Mouse (Mus musculus) forebrain, embryonic 13.5 days (tissue): ENCODE results near the gene Gmeb1. TPM values are rescaled to one million over a fixed set of nuclear protein-coding genes. Genes with fewer than 3 reads are reported as not detected.

Experiments
- ATAC-seq: fragments of 200-750 bp; cut with Nextera tagmentation; 2 replicates; pipeline ENCODE4 v1.8.0; 2017
- H3K27ac ChIP-seq: fragments of 300-500 bp; sonication (generic); 2 replicates; pipeline ENCODE4 v1.5.1; 2015; ENCODE audit warnings: inconsistent platforms, mild to moderate bottlenecking, moderate library complexity
- H3K27me3 ChIP-seq: fragments of 300-500 bp; sonication (generic); 2 replicates; pipeline ENCODE4 v1.6.1; 2015; ENCODE audit warnings: mild to moderate bottlenecking, inconsistent platforms
- H3K36me3 ChIP-seq: fragments of 300-500 bp; sonication (generic); 2 replicates; pipeline ENCODE4 v1.6.1; 2015; ENCODE audit warnings: mild to moderate bottlenecking, inconsistent platforms; ENCODE audit not compliant: poor library complexity, severe bottlenecking
- H3K4me1 ChIP-seq: fragments of 300-500 bp; sonication (generic); 2 replicates; pipeline ENCODE4 v1.6.1; 2015; ENCODE audit warnings: inconsistent platforms
- H3K4me2 ChIP-seq: fragments of 300-500 bp; sonication (generic); 2 replicates; pipeline ENCODE4 v1.6.1; 2015; ENCODE audit warnings: inconsistent platforms, mild to moderate bottlenecking, moderate library complexity
- H3K4me3 ChIP-seq: fragments of 300-500 bp; sonication (generic); 2 replicates; pipeline ENCODE4 v1.5.1; 2015; ENCODE audit warnings: mild to moderate bottlenecking, inconsistent platforms
- H3K9ac ChIP-seq: fragments of 300-500 bp; sonication (generic); 2 replicates; pipeline ENCODE4 v1.6.1; 2015; ENCODE audit warnings: mild to moderate bottlenecking, inconsistent platforms
- H3K9me3 ChIP-seq: fragments of 300-500 bp; sonication (generic); replicated peaks from 2 replicates; pipeline ENCODE4 v1.6.1; 2016; ENCODE audit warnings: inconsistent platforms
- WGBS: fragments of 180-500 bp; shearing (Covaris S2); methylation state at CpG from one replicate; pipeline ENCODE4 v1.1.7; 2015; 5-methylcytosine and 5-hydroxymethylcytosine counted together
- microRNA-seq: library from miRNA; unstranded; fragments of <30 nt; microRNA quantifications from one replicate; pipeline ENCODE4, GENCODE M21; 2016
- polyA plus RNA-seq: library from polyadenylated mRNA; unstranded; fragments of >200 nt; fragmentation: Nextera tagmentation; extraction: Ambion mirVana; gene quantifications from 2 replicates; pipeline ENCODE4 v1.2.1, GENCODE M21; 2015

Gmeb1 gene
- polyA plus RNA-seq, 1 experiment from 2014 or later, result 50.0 TPM

DNA sequence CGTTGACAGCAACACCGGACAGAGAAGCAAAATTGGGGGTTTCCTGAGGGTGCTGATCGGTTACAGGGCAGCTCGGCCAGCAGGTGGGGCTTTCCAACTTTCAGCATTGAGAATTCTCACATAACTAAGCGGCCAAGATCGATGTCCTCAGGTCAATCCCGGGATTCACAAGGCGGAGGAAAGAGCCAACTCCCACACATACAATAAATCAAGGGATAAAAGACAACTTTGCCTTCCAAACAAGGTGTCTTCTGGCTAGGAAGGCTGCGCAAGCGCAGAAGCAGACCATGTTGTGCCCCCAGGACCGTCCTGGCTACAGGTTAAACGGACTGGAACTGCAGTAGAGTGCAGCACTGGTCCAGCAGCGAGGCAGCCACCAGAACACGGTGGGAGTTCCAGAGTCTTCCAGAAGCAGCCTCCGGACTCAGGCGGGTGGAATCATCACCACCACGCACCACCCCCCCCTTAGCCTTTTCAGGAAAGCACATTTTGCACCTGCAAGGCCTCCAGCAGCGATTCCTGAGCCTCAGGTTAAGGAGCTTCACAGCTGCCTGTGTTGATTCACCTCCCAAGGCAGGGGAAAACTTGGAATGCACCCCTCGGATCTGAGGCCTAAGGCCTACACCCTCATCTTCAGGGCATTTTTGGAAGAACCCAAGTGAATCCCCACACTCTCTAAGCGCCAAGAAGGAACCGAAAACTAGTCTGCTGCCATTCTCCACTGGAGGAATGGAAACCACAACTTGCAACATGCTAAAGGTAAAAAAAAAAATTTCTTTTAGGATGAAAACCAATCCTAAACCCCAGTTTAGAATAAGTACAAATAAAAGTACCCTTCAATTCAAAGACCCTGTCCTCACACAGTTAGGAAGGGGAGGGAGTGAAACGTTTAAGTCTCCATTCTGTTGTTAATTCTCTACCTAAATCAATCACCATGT is 79.4 kb downstream of the Gmeb1 start:
- no peaks in the 10 kb centered on the region for H3K9me3 ChIP-seq
- H3K36me3 ChIP-seq, result peaks cover 41% of the 10 kb centered on the region
- H3K27me3 ChIP-seq, result no peaks in the 10 kb centered on the region
- H3K4me3 ChIP-seq, result no peak overlapping the region
- WGBS, result 68% methylated on average over 22 of the region's 22 CpGs
- no peaks in the 10 kb centered on the region for H3K4me1 ChIP-seq
- no peak overlapping the region for H3K9ac ChIP-seq
- no peak overlapping the region for H3K4me2 ChIP-seq
- no peak for ATAC-seq
- H3K27ac ChIP-seq, result no peak overlapping the region

DNA sequence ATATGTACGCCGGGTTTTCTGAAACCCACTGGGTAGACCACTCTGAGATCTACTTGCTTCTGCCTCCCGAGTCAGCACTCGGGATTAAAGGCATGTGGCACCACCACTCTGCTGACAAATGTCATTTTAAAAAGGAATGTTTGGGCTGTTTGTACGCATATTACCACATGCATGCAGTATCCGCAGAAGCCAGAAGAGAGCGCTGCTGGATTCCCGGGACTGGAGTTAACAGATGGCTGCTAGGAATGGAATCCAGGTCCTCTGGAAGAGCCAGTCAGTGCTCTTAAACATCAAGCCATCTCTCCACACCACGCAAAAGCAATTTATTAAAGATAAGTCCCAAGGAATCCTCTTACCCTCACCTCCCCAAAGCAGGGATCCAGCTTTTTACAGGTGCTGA is 80.7 kb downstream of the Gmeb1 start:
- no peak overlapping the region for H3K4me2 ChIP-seq
- no peaks in the 10 kb centered on the region for H3K4me1 ChIP-seq
- no peak overlapping the region for H3K4me3 ChIP-seq
- H3K27ac ChIP-seq, result no peak overlapping the region
- no peaks in the 10 kb centered on the region for H3K27me3 ChIP-seq
- H3K9ac ChIP-seq, result no peak overlapping the region
- H3K36me3 ChIP-seq, result peaks cover 38% of the 10 kb centered on the region
- 77% methylated on average over 9 of the region's 9 CpGs for WGBS
- H3K9me3 ChIP-seq, result no peaks in the 10 kb centered on the region
- ATAC-seq, result no peak

DNA sequence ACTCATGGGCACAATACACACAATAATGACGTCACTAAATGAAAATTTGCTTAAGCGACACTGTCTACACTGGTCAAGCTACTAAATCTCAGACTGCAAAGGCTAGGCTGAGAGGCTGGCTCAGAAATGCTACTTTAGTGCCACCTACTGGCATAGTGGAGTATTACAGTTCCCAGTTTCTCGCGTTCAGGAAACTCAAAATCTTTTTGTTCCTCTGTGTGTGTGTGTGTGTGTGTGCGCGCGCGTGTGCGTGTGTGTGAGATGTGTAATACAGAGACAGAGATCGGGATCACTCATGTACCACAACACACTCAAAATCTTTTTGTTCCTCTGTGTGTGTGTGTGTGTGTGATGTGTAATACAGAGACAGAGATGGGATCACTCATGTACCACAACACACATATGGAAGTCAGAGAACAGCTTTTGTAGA is 82.8 kb downstream of the Gmeb1 start:
- no peaks in the 10 kb centered on the region for H3K4me1 ChIP-seq
- H3K9ac ChIP-seq, result no peak overlapping the region
- ATAC-seq, result peak; percentile 83
- H3K4me2 ChIP-seq, result no peak overlapping the region
- H3K36me3 ChIP-seq, result peaks cover 22% of the 10 kb centered on the region
- H3K9me3 ChIP-seq, result no peaks in the 10 kb centered on the region
- H3K27me3 ChIP-seq, result no peaks in the 10 kb centered on the region
- H3K27ac ChIP-seq, result no peak overlapping the region
- 9% methylated on average over 10 of the region's 10 CpGs for WGBS
- no peak overlapping the region for H3K4me3 ChIP-seq

GRCm38 (mm10) chr4:132176474-132176873 is 84.9 kb downstream of the Gmeb1 start:
- no peak overlapping the region for H3K4me2 ChIP-seq
- 63% methylated on average over 10 of the region's 10 CpGs for WGBS
- no peak overlapping the region for H3K4me3 ChIP-seq
- no peaks in the 10 kb centered on the region for H3K9me3 ChIP-seq
- no peak overlapping the region for H3K27ac ChIP-seq
- peaks cover 4% of the 10 kb centered on the region for H3K36me3 ChIP-seq
- no peak overlapping the region for H3K9ac ChIP-seq
- ATAC-seq, result no peak
- no peaks in the 10 kb centered on the region for H3K27me3 ChIP-seq
- H3K4me1 ChIP-seq, result no peaks in the 10 kb centered on the region

Small RNA genes lying within 50 kb of the gene (microRNA-seq; reads per million reads assigned to microRNA genes)
- not detected for gene Gm22033

Other genes starting within 250 kb of the Gmeb1 start
- not detected in 2 replicates for gene Gm10300, start 186.9 kb downstream of the Gmeb1 start, polyA plus RNA-seq
- 75.0 and 84.1 TPM in 2 replicates for gene Epb41, start 186.3 kb downstream of the Gmeb1 start, polyA plus RNA-seq
- 0.06 and 0.12 TPM in 2 replicates for gene Oprd1, start 117.1 kb downstream of the Gmeb1 start, polyA plus RNA-seq
- gene Ythdf2, start 49.3 kb downstream of the Gmeb1 start, polyA plus RNA-seq, result 154 and 162 TPM in 2 replicates
- 51.5 and 56.1 TPM in 2 replicates for gene Taf12, start 12.8 kb upstream of the Gmeb1 start, polyA plus RNA-seq
- gene Rab42, start 41.8 kb upstream of the Gmeb1 start, polyA plus RNA-seq, result 0.23 and 0.64 TPM in 2 replicates
- 87.8 and 96.4 TPM in 2 replicates for gene Trnau1ap, start 67.9 kb upstream of the Gmeb1 start, polyA plus RNA-seq
- 82.2 and 89.5 TPM in 2 replicates for gene Rcc1, start 92.0 kb upstream of the Gmeb1 start, polyA plus RNA-seq
- 17.5 and 18.7 TPM in 2 replicates for gene Phactr4, start 160.9 kb upstream of the Gmeb1 start, polyA plus RNA-seq
- gene Med18, start 202.3 kb upstream of the Gmeb1 start, polyA plus RNA-seq, result 26.1 and 28.1 TPM in 2 replicates
- gene Sesn2, start 248.9 kb upstream of the Gmeb1 start, polyA plus RNA-seq, result 6.3 and 7.0 TPM in 2 replicates